Mouse (Mus musculus) lung, embryonic 15.5 days (tissue): ENCODE measurements around the gene Setd3. TPM values are rescaled to one million over a fixed set of nuclear protein-coding genes. Genes with fewer than 3 reads are reported as not detected.

Source experiments
- ATAC-seq: fragments of 200-750 bp; cut with Nextera tagmentation; 2 replicates; pipeline ENCODE4 v1.8.0; 2017; ENCODE audit warnings: moderate number of reproducible peaks, borderline replicate concordance; ENCODE audit not compliant: low FRiP score, low TSS enrichment; ENCODE audit errors: extremely low read depth
- H3K27ac ChIP-seq: fragments of 300-500 bp; sonication (generic); 2 replicates; pipeline ENCODE4 v1.5.1; 2015; ENCODE audit warnings: moderate library complexity, mild to moderate bottlenecking, inconsistent platforms
- H3K27me3 ChIP-seq: fragments of 300-500 bp; sonication (generic); 2 replicates; pipeline ENCODE4 v1.6.1; 2015; ENCODE audit warnings: inconsistent platforms
- H3K36me3 ChIP-seq: fragments of 300-500 bp; sonication (generic); 2 replicates; pipeline ENCODE4 v1.6.1; 2015; ENCODE audit warnings: inconsistent platforms
- H3K4me1 ChIP-seq: fragments of 300-500 bp; sonication (generic); 2 replicates; pipeline ENCODE4 v1.6.1; 2015; ENCODE audit warnings: inconsistent platforms
- H3K4me2 ChIP-seq: fragments of 300-500 bp; sonication (generic); 2 replicates; pipeline ENCODE4 v1.6.1; 2015; ENCODE audit warnings: inconsistent platforms, mild to moderate bottlenecking, moderate library complexity
- H3K4me3 ChIP-seq: fragments of 300-500 bp; sonication (generic); 2 replicates; pipeline ENCODE4 v1.5.1; 2015; ENCODE audit warnings: mild to moderate bottlenecking, inconsistent platforms
- H3K9ac ChIP-seq: fragments of 300-500 bp; sonication (generic); 2 replicates; pipeline ENCODE4 v1.6.1; 2015; ENCODE audit warnings: inconsistent platforms
- H3K9me3 ChIP-seq: fragments of 300-500 bp; sonication (generic); 2 replicates; pipeline ENCODE4 v1.6.1; 2016; ENCODE audit warnings: inconsistent platforms
- WGBS: fragments of 180-500 bp; shearing (Covaris S2); methylation state at CpG from one replicate; pipeline ENCODE4 v1.1.7; 2015; 5-methylcytosine and 5-hydroxymethylcytosine counted together
- polyA plus RNA-seq: library from polyadenylated mRNA; unstranded; fragments of >200 nt; fragmentation: Nextera tagmentation; extraction: Ambion mirVana; gene quantifications from 2 replicates; pipeline ENCODE4 v1.2.1, GENCODE M21; 2015

Setd3 gene
- polyA plus RNA-seq, 1 experiment from 2014 or later, result 87.2 TPM

DNA sequence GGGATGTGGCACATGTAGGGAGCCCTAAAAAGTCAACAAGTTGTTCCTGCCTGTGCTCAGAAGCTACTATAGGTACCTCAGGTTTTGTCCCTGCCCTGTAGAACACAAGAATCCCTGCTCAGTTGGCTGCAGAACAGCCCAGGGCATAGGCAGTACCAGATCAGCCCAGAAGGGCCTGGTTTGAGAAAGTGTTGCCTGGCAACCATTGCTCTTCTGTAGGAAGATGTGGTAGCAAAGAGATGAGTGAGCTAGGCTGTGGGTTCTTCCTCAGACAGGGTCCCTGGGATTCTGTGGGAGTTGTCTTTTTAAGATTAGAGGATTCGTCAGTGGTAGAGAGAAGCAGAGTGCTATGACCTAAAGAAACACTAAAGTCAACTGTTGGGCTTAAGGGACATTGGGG is 21.0 kb upstream of the Setd3 start:
- Histone ChIP-seq H3K36me3 (peaks cover 90% of the 10 kb centered on the region), H3K4me2 (no peak overlapping the region), H3K4me1 (no peaks in the 10 kb centered on the region), H3K9ac (no peak overlapping the region), H3K27me3 (no peaks in the 10 kb centered on the region), H3K4me3 (no peak overlapping the region), H3K27ac (no peak overlapping the region), H3K9me3 (no peaks in the 10 kb centered on the region)
- ATAC-seq, result no peak
- WGBS, result 76% methylated on average over 1 of the region's 1 CpGs

DNA sequence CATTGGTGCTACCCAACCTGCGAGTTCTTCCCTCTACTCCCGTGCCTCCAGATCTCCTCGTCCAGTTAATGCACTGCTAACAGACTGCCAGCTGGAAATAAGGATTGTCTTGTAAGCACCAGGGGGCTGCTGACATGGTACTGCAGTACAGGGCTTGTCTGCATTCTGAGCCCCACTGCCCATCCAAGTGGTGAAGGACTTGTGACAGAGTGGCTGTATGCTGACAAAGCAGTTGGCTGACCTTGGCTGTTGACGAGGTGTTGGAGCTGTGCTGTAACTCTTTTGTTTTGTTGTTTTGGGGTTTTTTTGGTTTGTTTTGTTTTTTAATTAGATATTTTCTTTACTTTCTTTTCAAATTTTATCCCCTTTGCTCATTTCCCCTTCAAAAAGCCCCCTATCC is 19.3 kb upstream of the Setd3 start:
- Histone ChIP-seq H3K27ac (no peak overlapping the region), H3K9me3 (no peaks in the 10 kb centered on the region), H3K4me2 (no peak overlapping the region), H3K27me3 (no peaks in the 10 kb centered on the region), H3K9ac (no peak overlapping the region), H3K4me1 (no peaks in the 10 kb centered on the region), H3K36me3 (peaks cover 98% of the 10 kb centered on the region), H3K4me3 (no peak overlapping the region)
- no peak for ATAC-seq
- 83% methylated on average over 4 of the region's 4 CpGs for WGBS

DNA sequence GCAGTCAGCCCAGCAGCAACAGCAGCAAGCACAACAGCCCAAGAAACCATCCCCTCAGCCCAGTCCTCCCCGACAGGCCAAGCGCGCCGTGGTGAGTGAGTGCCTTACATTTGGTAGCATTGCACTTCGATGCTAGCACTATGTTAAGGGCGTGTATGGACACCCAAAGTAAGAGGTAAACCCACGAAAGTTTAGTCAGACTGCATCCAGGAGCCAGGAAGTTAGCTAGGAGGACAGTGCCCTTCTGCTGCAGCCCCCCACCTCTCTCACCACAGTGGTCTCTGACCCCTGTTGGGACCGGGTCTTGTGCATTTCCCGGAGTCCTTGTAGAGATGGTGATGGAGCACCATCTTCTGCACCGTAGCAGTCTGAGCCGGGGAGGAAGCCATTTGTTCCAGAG is 16.6 kb upstream of the Setd3 start:
- no peak for ATAC-seq
- Histone ChIP-seq H3K4me2 (no peak overlapping the region), H3K4me1 (no peaks in the 10 kb centered on the region), H3K9me3 (no peaks in the 10 kb centered on the region), H3K27me3 (no peaks in the 10 kb centered on the region), H3K36me3 (peaks cover 98% of the 10 kb centered on the region), H3K9ac (no peak overlapping the region), H3K27ac (no peak overlapping the region), H3K4me3 (no peak overlapping the region)
- 93% methylated on average over 11 of the region's 11 CpGs for WGBS

DNA sequence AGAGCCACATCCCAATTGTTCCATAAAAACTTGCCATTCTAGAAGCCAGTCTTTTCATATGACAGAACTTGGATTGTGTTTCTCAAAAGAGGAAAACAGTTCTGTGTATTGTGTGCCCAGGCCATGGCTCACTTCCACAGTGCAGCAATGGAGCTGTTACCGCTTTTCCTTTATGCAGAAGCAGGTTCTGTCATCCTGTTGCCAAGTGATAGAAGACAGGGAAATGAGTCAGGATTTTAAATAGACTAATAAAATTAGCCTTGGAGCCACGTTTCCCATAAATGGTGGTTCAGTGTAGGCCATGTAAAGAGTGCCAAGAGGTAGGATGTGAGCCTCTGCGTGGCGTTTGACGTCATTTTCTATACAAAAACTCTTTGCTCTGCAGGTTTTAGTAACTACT is 14.8 kb upstream of the Setd3 start:
- H3K4me1 ChIP-seq, result no peaks in the 10 kb centered on the region
- no peak overlapping the region for H3K4me3 ChIP-seq
- WGBS, result 91% methylated on average over 5 of the region's 5 CpGs
- peaks cover 96% of the 10 kb centered on the region for H3K36me3 ChIP-seq
- no peaks in the 10 kb centered on the region for H3K27me3 ChIP-seq
- no peak overlapping the region for H3K27ac ChIP-seq
- no peaks in the 10 kb centered on the region for H3K9me3 ChIP-seq
- no peak overlapping the region for H3K4me2 ChIP-seq
- no peak overlapping the region for H3K9ac ChIP-seq
- ATAC-seq, result no peak

DNA sequence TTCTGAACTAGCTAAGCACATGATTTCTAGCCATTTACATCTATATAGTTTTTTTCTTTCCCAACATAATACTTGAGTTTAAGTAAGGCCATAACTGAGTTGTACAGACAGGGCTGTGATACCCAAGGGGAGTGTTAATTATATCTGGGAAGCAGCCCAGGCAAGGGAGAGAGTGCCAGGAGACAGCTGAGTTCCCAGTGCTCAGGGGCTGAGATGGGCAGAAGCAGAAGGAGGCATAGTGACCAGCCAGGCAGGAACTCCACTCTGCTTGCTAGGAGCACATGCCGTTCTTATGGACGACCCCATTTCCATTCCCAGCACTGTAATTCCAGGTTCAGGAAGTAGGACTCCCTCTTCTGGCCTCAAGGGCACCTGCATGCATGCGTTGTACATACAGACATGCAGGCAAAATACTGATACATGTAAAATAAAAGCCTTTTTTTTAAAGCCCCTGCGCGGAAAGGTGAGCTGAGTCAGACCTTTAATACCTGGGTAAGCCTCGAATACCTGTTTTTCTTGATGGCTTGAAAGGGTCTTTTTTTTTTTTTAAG is 8.5 kb upstream of the Setd3 start:
- H3K9ac ChIP-seq, result no peak overlapping the region
- H3K4me2 ChIP-seq, result no peak overlapping the region
- no peaks in the 10 kb centered on the region for H3K27me3 ChIP-seq
- no peaks in the 10 kb centered on the region for H3K9me3 ChIP-seq
- 93% methylated on average over 6 of the region's 6 CpGs for WGBS
- H3K36me3 ChIP-seq, result peaks cover 75% of the 10 kb centered on the region
- no peak for ATAC-seq
- no peak overlapping the region for H3K4me3 ChIP-seq
- H3K4me1 ChIP-seq, result no peaks in the 10 kb centered on the region
- H3K27ac ChIP-seq, result no peak overlapping the region

DNA sequence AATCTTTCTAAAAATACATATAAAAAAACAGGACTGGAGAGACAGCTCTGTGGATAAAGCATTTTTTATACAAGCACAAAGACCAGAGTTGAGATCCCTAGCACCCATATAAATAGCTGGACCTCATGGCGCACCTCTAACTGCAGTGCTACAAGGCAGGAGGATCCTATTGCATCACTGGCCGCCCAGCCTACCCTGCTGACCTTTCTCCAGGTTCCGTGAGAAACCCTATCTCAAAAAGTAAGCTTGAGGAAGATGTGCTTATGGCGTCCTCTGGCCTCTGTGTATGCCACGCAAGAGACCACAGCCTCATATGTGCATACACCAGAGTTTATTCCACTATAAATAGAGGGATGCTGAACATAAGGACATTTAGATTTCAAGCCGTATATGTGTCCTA is 2.6 kb upstream of the Setd3 start:
- ATAC-seq, result no peak
- Histone ChIP-seq H3K9me3 (no peaks in the 10 kb centered on the region), H3K27me3 (no peaks in the 10 kb centered on the region), H3K36me3 (peaks cover 29% of the 10 kb centered on the region), H3K4me3 (no peak overlapping the region), H3K9ac (no peak overlapping the region), H3K27ac (no peak overlapping the region), H3K4me2 (no peak overlapping the region), H3K4me1 (peaks cover 22% of the 10 kb centered on the region)
- 91% methylated on average over 6 of the region's 6 CpGs for WGBS

DNA sequence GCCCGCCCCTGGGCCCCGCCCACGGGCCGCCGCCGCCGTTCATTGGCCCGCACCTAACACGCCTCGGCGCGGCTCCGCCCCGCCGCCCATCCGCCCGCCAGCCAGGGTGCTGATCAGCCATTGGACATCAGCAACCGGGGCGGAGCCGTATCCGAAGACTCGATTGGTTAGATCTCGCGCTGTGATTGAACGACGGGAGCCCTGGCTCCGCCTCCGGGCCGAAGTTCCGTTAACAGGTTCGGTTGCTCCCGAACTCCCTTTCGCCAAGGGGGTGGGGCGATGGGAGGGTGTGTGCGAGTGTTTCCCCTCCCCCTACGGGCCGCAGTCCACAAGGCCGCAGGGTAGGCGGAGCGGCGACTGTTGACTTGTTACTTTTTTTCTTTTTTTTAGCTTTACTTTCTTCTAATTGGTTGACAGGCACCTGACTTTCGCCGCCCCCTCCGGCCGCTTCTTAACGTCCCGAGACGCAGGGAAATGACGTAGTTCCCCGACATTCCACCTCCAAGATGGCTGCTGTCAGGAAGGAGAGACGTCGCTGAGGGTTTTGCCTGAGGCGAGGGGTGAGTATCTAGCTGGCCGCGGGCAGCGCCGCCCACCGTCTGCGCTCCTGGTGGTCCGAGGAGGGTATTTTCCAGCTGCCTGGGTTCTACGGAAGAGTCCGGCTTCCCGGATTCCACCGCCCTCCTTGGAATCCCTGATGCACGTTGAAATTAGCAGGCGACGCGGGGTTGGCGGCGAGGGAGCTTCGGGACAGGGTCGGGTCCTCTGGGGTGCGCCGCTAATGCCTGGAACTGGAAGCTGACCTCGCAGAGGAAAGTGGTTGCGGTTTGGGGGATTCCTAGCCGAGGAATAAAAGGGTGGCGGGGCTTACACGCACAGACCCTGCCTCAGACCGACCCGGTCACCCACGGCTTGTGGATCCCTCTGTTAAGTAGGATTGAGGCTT is 480 bp upstream of the Setd3 start, which contains the start of gene Ccnk:
Gene Ccnk, plus strand, starts transcription at position 259 of the 946 bp plus-strand sequence.
- peak within 1 kb of the TSS; percentile 82 for H3K9ac ChIP-seq
- H3K36me3 ChIP-seq, result peaks cover 22% of the 10 kb centered on the region; the same call in 1 of the 2 replicates
- H3K27me3 ChIP-seq, result no peaks in the 10 kb centered on the region
- peak; percentile 98 for ATAC-seq
- peaks cover 29% of the 10 kb centered on the region for H3K4me1 ChIP-seq
- no peaks in the 10 kb centered on the region for H3K9me3 ChIP-seq
- peak within 1 kb of the TSS; percentile 87 for H3K27ac ChIP-seq
- WGBS, result under 1% methylated on average over 74 of the region's 82 CpGs
- H3K4me2 ChIP-seq, result peak within 1 kb of the TSS; percentile 82
- peak within 1 kb of the TSS; percentile 74 for H3K4me3 ChIP-seq

DNA sequence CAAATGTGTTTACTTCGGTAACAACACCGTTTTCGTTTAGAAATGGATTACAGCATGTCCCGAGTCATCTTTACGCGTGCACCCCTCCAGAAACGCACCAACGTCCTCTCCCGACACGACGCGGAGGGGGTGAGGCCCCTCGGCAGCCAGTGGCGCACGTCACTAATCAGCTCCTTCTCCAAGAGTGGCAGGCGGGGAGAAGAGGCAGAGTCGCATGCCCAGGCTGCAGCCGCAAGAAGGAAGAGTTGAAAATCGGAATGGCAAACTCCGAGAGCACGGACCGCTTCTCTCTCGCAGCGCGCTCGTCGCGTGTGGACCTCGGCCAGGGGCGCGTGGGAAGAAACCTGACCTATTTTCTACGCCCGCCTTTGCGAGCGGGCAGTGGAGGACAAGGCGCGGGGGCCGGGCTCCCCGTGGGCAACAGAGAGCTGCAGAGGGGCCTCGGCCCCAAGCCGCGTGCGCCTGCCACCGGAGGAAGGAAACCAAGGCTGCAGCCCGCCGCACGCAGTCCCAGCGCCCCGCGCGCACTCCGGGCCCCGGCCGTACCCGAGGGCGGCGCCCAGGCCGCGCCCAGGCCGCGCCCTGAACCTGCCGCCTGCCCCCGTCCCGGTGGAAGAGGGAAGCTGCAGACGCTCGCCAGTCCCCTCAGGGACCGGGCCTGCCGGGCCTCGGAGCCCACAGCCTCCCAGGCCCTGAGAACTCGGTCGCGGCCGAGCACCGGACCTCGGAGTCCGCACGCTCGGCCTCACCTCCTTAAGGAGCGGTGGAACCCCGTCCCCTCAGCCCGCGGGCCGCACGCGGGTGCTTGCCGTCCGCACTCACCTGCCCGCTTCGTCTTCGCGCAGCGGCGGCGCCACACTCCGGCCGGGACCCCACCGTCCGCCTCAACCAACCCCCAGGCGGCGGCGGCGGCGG is 526 bp downstream of the Setd3 start:
- Histone ChIP-seq H3K9ac (peak overlapping the region; percentile 82), H3K4me2 (peak overlapping the region; percentile 79), H3K27ac (peak overlapping the region; percentile 87), H3K36me3 (peaks cover 12% of the 10 kb centered on the region; the same call in 1 of the 2 replicates), H3K9me3 (no peaks in the 10 kb centered on the region), H3K4me3 (peak overlapping the region; percentile 74), H3K4me1 (peaks cover 29% of the 10 kb centered on the region), H3K27me3 (no peaks in the 10 kb centered on the region)
- ATAC-seq, result peak; percentile 35
- under 1% methylated on average over 93 of the region's 103 CpGs for WGBS

DNA sequence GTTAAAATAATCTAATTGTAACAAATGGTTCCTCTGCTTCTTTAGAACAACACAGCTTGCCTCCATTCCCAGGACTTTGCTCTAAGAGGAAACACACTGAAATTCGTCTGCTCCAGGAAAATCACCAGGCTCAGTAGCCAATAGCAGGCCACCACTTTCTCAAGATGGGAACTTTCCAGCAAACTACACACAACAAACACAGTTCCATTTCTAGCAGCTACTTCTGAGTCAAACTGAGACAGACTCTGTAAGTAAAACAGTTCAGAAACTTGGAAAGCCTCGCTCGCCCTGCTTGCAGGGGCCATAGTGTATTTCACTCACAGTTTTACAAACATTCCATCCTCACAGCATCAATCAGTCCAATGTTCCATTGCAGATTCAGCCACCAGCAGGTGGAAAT is 2.7 kb downstream of the Setd3 start:
- Histone ChIP-seq H3K9me3 (no peaks in the 10 kb centered on the region), H3K4me2 (no peak overlapping the region), H3K9ac (no peak overlapping the region), H3K4me1 (peaks cover 34% of the 10 kb centered on the region), H3K27me3 (no peaks in the 10 kb centered on the region), H3K4me3 (no peak overlapping the region), H3K36me3 (no peaks in the 10 kb centered on the region), H3K27ac (no peak overlapping the region)
- ATAC-seq, result no peak
- 69% methylated on average over 3 of the region's 3 CpGs for WGBS

DNA sequence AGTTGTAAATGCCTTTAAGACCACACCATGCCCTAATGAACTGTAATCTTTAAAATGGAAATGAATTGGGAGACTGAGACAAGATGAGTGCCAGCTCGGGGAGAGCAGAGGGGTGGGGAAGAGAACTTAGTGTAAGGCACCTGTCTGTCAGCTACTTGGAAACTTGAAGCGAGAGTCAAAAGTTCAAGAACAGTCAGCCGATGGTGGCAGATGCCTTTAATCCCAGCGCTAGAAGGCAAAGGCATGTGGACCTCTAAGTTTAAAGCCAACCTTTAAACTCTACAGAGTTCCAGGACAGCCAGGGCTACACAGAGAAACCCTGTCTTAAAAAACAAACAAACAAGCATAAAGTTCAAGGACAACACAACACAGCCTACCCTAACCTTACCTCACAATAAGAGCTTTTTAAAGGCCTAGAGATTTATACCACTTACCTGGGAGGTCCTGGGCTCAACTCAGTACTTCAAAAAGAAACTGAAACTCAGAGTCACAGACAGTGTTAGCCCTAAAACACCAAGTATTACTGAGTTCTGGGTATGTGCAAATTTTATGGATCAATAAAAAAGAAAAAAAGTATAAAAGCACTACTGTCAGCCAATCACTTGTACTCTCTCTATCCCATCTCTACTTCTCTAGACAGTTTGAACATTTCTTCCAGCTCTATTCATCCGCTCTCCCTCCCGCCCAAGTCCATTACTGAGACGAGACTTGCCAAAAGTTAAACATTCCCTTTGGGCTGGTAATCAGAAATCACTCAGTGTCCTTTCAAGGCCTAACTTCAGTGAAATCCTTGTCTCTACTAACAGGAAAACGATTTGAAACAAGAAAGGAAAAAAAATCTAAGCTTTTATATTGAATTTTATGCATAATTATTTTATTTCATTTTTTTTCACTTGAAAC is 4.3 kb downstream of the Setd3 start:
- H3K9me3 ChIP-seq, result no peaks in the 10 kb centered on the region
- H3K4me3 ChIP-seq, result no peak overlapping the region
- no peak overlapping the region for H3K27ac ChIP-seq
- WGBS, result 49% methylated on average over 8 of the region's 8 CpGs
- no peak overlapping the region for H3K9ac ChIP-seq
- H3K4me1 ChIP-seq, result peaks cover 33% of the 10 kb centered on the region
- no peak overlapping the region for H3K4me2 ChIP-seq
- H3K36me3 ChIP-seq, result no peaks in the 10 kb centered on the region
- no peaks in the 10 kb centered on the region for H3K27me3 ChIP-seq
- no peak for ATAC-seq

DNA sequence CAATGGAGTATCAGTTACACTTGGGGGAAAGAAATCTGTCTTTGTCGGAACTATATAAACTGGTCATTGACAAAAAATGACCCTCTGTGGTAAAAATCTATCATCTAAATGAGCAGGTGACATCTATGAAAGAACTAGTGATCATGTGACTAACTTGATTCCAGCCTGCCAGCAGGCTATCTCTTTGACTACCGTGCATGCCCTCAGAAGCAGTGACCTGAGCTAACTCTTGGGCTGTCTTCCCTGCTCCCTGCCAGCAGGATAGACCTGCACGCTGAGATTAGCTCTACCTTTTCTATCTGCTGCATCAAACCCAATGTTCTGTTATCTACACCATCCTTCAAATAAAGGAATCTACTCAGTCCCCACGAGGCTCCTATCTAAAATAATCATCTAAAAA is 6.5 kb downstream of the Setd3 start:
- H3K27me3 ChIP-seq, result no peaks in the 10 kb centered on the region
- WGBS, result 53% methylated on average over 4 of the region's 4 CpGs
- H3K9ac ChIP-seq, result no peak overlapping the region
- no peak overlapping the region for H3K4me3 ChIP-seq
- ATAC-seq, result no peak
- H3K4me1 ChIP-seq, result peaks cover 38% of the 10 kb centered on the region
- no peaks in the 10 kb centered on the region for H3K36me3 ChIP-seq
- H3K9me3 ChIP-seq, result no peaks in the 10 kb centered on the region
- H3K4me2 ChIP-seq, result no peak overlapping the region
- H3K27ac ChIP-seq, result no peak overlapping the region
